Mouse (Mus musculus) forebrain, embryonic 14.5 days (tissue): ENCODE data around the gene Rdh8. TPM values are rescaled to one million over a fixed set of nuclear protein-coding genes. Genes with fewer than 3 reads are reported as not detected.

Experiments
- ATAC-seq: fragments of 200-750 bp; cut with Nextera tagmentation; 2 replicates; pipeline ENCODE4 v1.8.0; 2017; ENCODE audit warnings: mild to moderate bottlenecking, moderate library complexity
- DNase-seq: peaks from one replicate; pipeline ENCODE4 v3.0.0-alpha.2; 2015; ENCODE audit warnings: low spot score
- H3K27ac ChIP-seq: fragments of 300-500 bp; sonication (generic); 2 replicates; pipeline ENCODE4 v1.5.1; 2014; ENCODE audit warnings: low read depth, mild to moderate bottlenecking, control low read depth, low read length, moderate library complexity
- H3K27me3 ChIP-seq: fragments of 300-500 bp; sonication (generic); replicated peaks from 2 replicates; pipeline ENCODE4 v1.6.1; 2014; ENCODE audit warnings: low read length, control low read depth, mixed read lengths; ENCODE audit not compliant: control insufficient read depth, insufficient read depth
- H3K36me3 ChIP-seq: fragments of 300-500 bp; sonication (generic); 2 replicates; pipeline ENCODE4 v1.6.1; 2014; ENCODE audit warnings: low read length, control low read depth; ENCODE audit not compliant: control insufficient read depth, insufficient read depth
- H3K4me1 ChIP-seq: fragments of 300-500 bp; sonication (generic); 2 replicates; pipeline ENCODE4 v1.6.1; 2014; ENCODE audit warnings: antibody characterized with exemption, low read length, control low read depth; ENCODE audit not compliant: control insufficient read depth, insufficient read depth
- H3K4me2 ChIP-seq: fragments of 300-500 bp; sonication (generic); 2 replicates; pipeline ENCODE4 v1.6.1; 2014; ENCODE audit warnings: mild to moderate bottlenecking, control low read depth, low read length
- H3K4me3 ChIP-seq: fragments of 300-500 bp; sonication (generic); 2 replicates; pipeline ENCODE4 v1.5.1; 2014; ENCODE audit warnings: low read depth, low read length, control low read depth
- H3K9ac ChIP-seq: fragments of 300-500 bp; sonication (generic); 2 replicates; pipeline ENCODE4 v1.6.1; 2014; ENCODE audit warnings: mild to moderate bottlenecking, low read length, control low read depth, moderate library complexity
- H3K9me3 ChIP-seq: fragments of 300-500 bp; sonication (generic); replicated peaks from 2 replicates; pipeline ENCODE4 v1.6.1; 2016; ENCODE audit warnings: low read length, control low read depth, mixed read lengths; ENCODE audit not compliant: control insufficient read depth
- WGBS: fragments of 180-500 bp; shearing (Covaris S2); extraction: QIAGEN DNeasy Blood & Tissue Kit; methylation state at CpG from one replicate; pipeline ENCODE4 v1.1.7; 2014; 5-methylcytosine and 5-hydroxymethylcytosine counted together
- polyA plus RNA-seq: library from polyadenylated mRNA; unstranded; fragments of >200 nt; fragmentation: Nextera tagmentation; extraction: Ambion mirVana; gene quantifications from 2 replicates; pipeline ENCODE4 v1.2.1, GENCODE M21; 2014

The Rdh8 gene
- polyA plus RNA-seq, result not detected in 2 replicates

DNA sequence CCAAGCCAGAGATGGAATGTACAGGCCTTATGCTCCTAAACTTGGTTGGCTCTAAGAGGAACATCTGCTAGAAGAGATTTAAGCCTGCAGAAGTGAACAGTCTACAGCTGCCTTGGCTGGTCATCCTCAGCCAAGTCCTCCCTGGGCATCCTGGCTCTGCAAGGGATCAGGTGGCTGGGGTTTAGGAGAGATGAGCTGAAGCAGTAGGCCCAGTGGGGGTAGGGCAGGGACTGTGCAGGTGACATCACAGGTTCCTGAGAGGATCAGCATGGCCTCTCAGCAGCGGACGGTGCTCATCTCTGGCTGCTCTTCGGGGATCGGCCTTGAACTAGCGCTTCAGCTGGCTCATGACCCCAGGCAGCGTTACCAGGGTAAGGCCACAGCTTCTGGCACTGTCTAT is at the start of gene Rdh8:
Gene Rdh8 (plus strand): TSS at position 268 of the 400 bp plus-strand sequence.
- no peak for ATAC-seq

DNA sequence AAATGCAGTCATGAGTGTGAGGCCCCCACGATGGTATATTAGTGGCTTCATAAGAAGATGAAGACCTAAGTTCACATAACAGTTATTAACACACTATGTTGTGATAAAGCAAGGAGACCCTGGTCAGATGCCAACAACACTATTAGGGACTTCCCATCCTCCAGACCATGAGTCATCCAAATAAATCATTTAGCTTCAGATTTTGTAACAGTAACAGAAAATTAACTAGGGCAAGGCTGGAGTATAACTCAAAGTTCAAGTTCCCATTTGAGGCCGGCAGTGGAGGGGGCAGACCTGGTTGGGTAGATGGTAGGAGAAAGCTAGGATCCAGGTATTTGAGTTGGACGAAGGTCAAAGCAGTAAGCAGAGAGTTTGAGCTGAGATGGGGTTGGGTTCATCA is 37.0 kb upstream of the Rdh8 start:
- Histone ChIP-seq H3K36me3 (no peaks in the 10 kb centered on the region), H3K27me3 (no peaks in the 10 kb centered on the region), H3K27ac (no peak overlapping the region), H3K9ac (no peak overlapping the region), H3K4me3 (no peak overlapping the region), H3K9me3 (no peaks in the 10 kb centered on the region), H3K4me1 (no peaks in the 10 kb centered on the region), H3K4me2 (no peak overlapping the region)
- WGBS, result 89% methylated on average over 3 of the region's 3 CpGs
- DNase-seq (no peak), ATAC-seq (no peak)

More for the DNA sequence above, at the start of gene Rdh8:
- Histone ChIP-seq H3K27me3 (peaks cover 6% of the 10 kb centered on the region; the same call in 1 of the 2 replicates), H3K36me3 (no peaks in the 10 kb centered on the region), H3K4me2 (no peak within 1 kb of the TSS), H3K9me3 (no peaks in the 10 kb centered on the region), H3K9ac (no peak within 1 kb of the TSS), H3K4me1 (peaks cover 4% of the 10 kb centered on the region; the same call in 1 of the 2 replicates), H3K4me3 (no peak within 1 kb of the TSS), H3K27ac (no peak within 1 kb of the TSS)
- WGBS, result 77% methylated on average over 6 of the region's 6 CpGs
- no peak for DNase-seq

GRCm38 (mm10) chr9:20785055-20785454 is 33.2 kb upstream of the Rdh8 start:
- WGBS, result 87% methylated on average over 6 of the region's 6 CpGs
- no peak overlapping the region for H3K9ac ChIP-seq
- no peaks in the 10 kb centered on the region for H3K36me3 ChIP-seq
- no peaks in the 10 kb centered on the region for H3K4me1 ChIP-seq
- ATAC-seq (no peak), DNase-seq (no peak)
- no peak overlapping the region for H3K27ac ChIP-seq
- H3K9me3 ChIP-seq, result no peaks in the 10 kb centered on the region
- H3K27me3 ChIP-seq, result no peaks in the 10 kb centered on the region
- no peak overlapping the region for H3K4me2 ChIP-seq
- no peak overlapping the region for H3K4me3 ChIP-seq

DNA sequence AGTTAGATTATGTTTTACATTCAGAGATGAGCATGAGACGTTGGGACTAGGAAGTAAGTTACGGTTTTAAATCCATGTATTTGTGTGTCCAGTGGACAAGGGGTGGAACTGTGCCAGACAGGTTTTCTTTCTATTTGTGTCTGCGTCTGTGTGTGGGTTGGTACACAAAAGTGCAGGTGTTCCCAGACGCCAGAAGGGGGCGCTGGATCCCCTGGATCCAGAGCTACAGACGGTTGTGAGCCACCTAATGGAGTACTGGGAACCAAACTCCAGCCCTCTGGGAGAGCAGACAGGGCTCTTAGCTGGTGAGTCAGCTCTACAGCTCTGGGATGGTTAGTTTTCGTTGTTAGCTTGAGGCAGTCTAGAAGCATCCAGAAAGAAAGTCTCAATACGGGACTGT is 30.3 kb upstream of the Rdh8 start:
- H3K9ac ChIP-seq, result no peak overlapping the region
- H3K9me3 ChIP-seq, result no peaks in the 10 kb centered on the region
- H3K4me1 ChIP-seq, result no peaks in the 10 kb centered on the region
- H3K4me3 ChIP-seq, result no peak overlapping the region
- WGBS, result 81% methylated on average over 8 of the region's 8 CpGs
- no peak for DNase-seq
- H3K36me3 ChIP-seq, result no peaks in the 10 kb centered on the region
- no peak overlapping the region for H3K4me2 ChIP-seq
- no peaks in the 10 kb centered on the region for H3K27me3 ChIP-seq
- ATAC-seq, result no peak
- H3K27ac ChIP-seq, result no peak overlapping the region

DNA sequence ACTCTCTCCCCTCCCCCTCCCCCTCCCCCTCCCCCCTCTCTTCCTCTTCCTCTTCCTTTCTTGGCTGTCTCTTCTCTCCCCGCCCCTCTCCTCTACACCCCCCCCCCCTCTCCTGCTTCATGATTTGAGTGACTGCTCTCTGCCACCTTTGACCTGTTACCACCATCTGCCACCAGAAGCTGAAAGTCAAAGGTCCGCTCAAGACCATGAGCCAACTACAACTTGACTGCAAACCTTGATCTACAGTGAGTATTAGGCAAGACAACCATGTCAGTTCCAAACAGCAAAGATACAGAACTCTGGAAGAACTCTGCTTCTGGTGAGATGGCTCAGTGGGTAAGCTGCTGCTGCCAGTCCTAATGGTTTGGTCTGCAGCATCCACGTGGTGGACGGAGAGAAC is 28.7 kb upstream of the Rdh8 start:
- Histone ChIP-seq H3K9me3 (no peaks in the 10 kb centered on the region), H3K9ac (no peak overlapping the region), H3K4me1 (no peaks in the 10 kb centered on the region), H3K4me3 (no peak overlapping the region), H3K4me2 (no peak overlapping the region), H3K27me3 (no peaks in the 10 kb centered on the region), H3K27ac (no peak overlapping the region), H3K36me3 (no peaks in the 10 kb centered on the region)
- ATAC-seq, result no peak
- no peak for DNase-seq
- WGBS, result 80% methylated on average over 3 of the region's 4 CpGs

DNA sequence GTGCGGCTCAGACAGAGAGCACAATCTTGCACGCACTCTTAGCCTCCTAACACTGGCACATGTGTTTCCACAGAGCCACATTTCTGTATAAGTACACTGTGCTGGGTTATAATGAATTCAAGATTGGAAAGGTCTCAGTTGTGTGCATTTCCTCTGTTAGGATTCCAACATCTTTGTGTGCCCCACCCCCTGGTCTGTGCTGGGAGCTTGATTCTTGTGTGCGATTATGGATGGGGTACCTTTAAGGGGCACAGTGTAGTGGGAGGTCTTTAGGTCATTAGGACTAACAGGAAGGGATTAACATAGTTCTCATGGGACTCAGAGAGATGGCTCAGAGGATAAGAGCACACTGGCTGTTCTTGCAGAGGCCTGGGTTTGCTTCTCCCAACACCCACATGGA is 28.0 kb upstream of the Rdh8 start:
- WGBS, result 55% methylated on average over 3 of the region's 3 CpGs
- ATAC-seq (no peak), DNase-seq (no peak)
- Histone ChIP-seq H3K9ac (no peak overlapping the region), H3K4me1 (no peaks in the 10 kb centered on the region), H3K27ac (no peak overlapping the region), H3K9me3 (no peaks in the 10 kb centered on the region), H3K4me3 (no peak overlapping the region), H3K36me3 (no peaks in the 10 kb centered on the region), H3K4me2 (no peak overlapping the region), H3K27me3 (no peaks in the 10 kb centered on the region)

DNA sequence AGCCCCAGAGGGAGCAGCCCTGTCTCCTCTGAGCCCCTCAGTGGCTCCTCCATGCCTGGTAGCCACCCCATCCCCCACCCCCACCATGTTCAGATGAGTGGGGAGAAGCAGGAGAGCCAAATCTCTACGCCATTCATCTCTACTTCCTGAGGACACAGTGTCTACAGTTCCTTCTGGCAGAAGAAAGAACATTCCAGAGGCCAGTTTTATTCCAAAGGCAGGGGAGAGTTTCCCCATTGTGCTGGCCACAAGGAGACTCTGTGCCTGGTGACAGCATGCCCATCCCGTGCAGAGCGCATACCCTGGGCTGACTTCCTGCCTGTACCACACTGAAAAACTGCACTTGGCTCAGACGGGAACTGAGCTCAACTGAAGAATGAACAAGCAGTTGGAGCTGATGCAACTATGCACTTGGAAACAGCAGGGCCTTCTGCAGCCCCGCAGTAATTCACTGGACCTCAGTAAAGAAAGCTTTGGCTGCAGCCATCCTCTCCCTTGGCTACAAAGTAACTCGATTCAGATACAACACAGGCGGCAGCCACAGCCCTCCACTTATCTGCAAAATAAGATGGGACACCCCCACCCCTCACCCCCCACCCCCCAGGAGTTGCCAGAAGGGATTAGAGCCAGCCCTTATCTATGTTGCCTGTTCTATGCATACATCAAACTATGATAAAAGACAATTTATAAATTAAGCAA is 24.0 kb upstream of the Rdh8 start:
- no peak overlapping the region for H3K9ac ChIP-seq
- no peaks in the 10 kb centered on the region for H3K27me3 ChIP-seq
- H3K27ac ChIP-seq, result no peak overlapping the region
- WGBS, result 36% methylated on average over 7 of the region's 7 CpGs
- H3K4me3 ChIP-seq, result no peak overlapping the region
- H3K4me1 ChIP-seq, result no peaks in the 10 kb centered on the region
- H3K36me3 ChIP-seq, result no peaks in the 10 kb centered on the region
- no peak overlapping the region for H3K4me2 ChIP-seq
- DNase-seq, result peak; percentile 52
- no peak; the same call in 1 of the 2 replicates for ATAC-seq
- no peaks in the 10 kb centered on the region for H3K9me3 ChIP-seq

DNA sequence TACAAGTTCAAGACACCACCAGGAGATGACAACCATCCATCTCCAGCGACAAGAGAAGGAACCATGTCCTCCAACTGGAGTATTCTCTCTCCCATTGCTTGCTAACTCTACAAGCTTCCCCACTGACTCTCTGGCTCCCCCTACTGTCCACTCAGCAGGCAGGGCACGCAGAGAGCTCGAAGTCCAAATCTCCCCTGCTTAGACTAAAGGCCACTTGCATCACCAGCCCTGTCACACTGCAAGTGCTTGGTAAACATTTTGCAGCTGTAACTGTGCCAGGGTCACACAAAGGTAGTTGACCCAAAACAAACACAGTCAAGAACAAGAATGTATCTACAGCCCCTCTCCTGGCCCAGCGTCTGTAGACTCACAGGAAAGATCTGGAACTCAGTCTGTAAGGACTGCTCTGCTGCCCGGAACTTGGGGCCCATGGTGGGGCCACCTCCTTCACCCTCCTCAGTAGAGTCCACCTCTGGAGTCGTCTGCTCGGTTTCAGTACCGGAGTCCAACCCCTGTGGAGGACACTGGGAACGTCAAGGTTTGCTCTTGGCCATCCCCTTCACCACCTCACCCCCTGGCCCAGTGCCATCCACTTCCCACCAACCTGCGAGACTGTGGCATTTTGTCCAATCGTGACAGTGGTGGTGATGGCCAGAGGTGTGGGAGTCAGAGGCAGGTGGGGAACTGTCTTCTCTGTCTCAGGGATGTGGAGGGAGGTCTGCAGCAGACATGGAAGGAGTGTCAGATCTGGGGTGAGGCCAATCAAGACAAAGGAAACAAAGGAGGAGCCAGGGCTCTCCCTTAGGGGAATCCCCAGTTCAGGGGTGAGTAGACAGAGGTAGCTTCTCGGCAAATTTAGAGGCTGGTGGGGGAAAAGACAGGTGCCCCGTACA is 13.8 kb upstream of the Rdh8 start:
- no peaks in the 10 kb centered on the region for H3K4me1 ChIP-seq
- WGBS, result 79% methylated on average over 13 of the region's 13 CpGs
- no peak overlapping the region for H3K9ac ChIP-seq
- H3K4me2 ChIP-seq, result no peak overlapping the region
- H3K9me3 ChIP-seq, result no peaks in the 10 kb centered on the region
- H3K4me3 ChIP-seq, result no peak overlapping the region
- no peaks in the 10 kb centered on the region for H3K27me3 ChIP-seq
- DNase-seq, result peak; percentile 19
- H3K27ac ChIP-seq, result no peak overlapping the region
- ATAC-seq, result no peak
- H3K36me3 ChIP-seq, result no peaks in the 10 kb centered on the region

DNA sequence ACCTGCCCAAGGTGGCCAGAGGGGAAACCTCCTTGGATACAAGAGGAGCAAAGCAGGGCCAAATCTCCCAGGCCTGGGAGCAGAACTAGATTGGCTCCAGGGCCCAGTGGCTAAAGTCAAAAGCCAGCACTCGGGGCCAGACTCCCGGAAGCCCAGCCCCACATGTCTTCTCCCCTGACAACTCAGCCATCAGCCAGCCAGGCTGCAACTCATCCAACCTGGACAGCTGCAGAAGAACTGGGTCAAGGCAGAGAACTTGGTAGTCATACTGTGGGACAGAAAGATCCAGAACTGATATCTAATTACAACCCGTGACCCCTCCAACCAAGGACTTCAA is 13.2 kb upstream of the Rdh8 start:
- Histone ChIP-seq H3K27ac (no peak overlapping the region), H3K27me3 (no peaks in the 10 kb centered on the region), H3K4me3 (no peak overlapping the region), H3K4me1 (no peaks in the 10 kb centered on the region), H3K4me2 (no peak overlapping the region), H3K36me3 (no peaks in the 10 kb centered on the region), H3K9ac (no peak overlapping the region), H3K9me3 (no peaks in the 10 kb centered on the region)
- 86% methylated on average over 3 of the region's 3 CpGs for WGBS
- DNase-seq (no peak), ATAC-seq (no peak)
